Mouse (Mus musculus) kidney, adult 2 months (tissue): Measurements from ENCODE around the gene Ppp2r2c.

Experiments used
- CTCF ChIP-seq: fragments of 200-500 bp; conservative IDR thresholded peaks from 2 replicates; pipeline ENCODE4 v1.5.1; 2011; ENCODE audit warnings: low read depth, mild to moderate bottlenecking, control low read depth, low read length, moderate library complexity, mixed read lengths; ENCODE audit not compliant: insufficient read depth, insufficient read length
- POLR2A ChIP-seq: fragments of 200-500 bp; IDR thresholded peaks from one replicate; pipeline ENCODE4 v1.6.1; 2011; ENCODE audit warnings: low read depth, low read length, control low read depth

GRCm38 (mm10) chr5:36938021-36938420 lies 69.7 kb downstream of the Ppp2r2c start:
- no peak for TF ChIP-seq POLR2A
- no peak for TF ChIP-seq CTCF
